Mouse (Mus musculus) B cell, adult 62 days (primary cell): ENCODE measurements around the gene Olfr221. TPM values are rescaled to one million over a fixed set of nuclear protein-coding genes. Genes with fewer than 3 reads are reported as not detected.

ENCODE experiments used
- total RNA-seq: library from RNA; stranded (reverse); gene quantifications from 4 replicates; pipeline ENCODE4 v1.2.4, GENCODE M21; 2023

Olfr221 gene
- total RNA-seq, result not detected in 4 replicates

GRCm38 (mm10) chr14:52042359-52042758 lies at the start of gene Olfr221:
TSS of gene Olfr221 (minus strand) at chr14:52042459.

GRCm38 (mm10) chr14:52020486-52021137 lies 21.6 kb downstream of the Olfr221 start, which contains the start of gene Zfp219:
TSS of gene Zfp219 (minus strand) at chr14:52020733.

GRCm38 (mm10) chr14:52015445-52016100 lies 26.7 kb downstream of the Olfr221 start, which contains the start of gene Tmem253:
TSS of gene Tmem253 (plus strand) at chr14:52015658.

GRCm38 (mm10) chr14:51984247-51985231 lies 57.7 kb downstream of the Olfr221 start, which contains the start of gene Arhgef40:
TSS of gene Arhgef40 (plus strand) at chr14:51984719.

Other genes with a start within 250 kb of the Olfr221 start
- gene AY358078, start 242.4 kb downstream of the Olfr221 start, total RNA-seq, result not detected in 4 replicates
- not detected in 4 replicates for gene Ear6, start 188.8 kb downstream of the Olfr221 start, total RNA-seq
- 55.5 to 70.0 TPM (median 69.1 TPM) in 4 replicates for gene Mettl17, start 157.6 kb downstream of the Olfr221 start, total RNA-seq
- 0.53 to 0.73 TPM (median 0.57 TPM) in 4 replicates for gene Slc39a2, start 149.6 kb downstream of the Olfr221 start, total RNA-seq
- 2.6 TPM in 1 of 4 replicates, not detected in the others for gene Ndrg2, start 128.3 kb downstream of the Olfr221 start, total RNA-seq
- gene Tppp2, start 124.0 kb downstream of the Olfr221 start, total RNA-seq, result not detected in 4 replicates
- gene Rnase13, start 119.7 kb downstream of the Olfr221 start, total RNA-seq, result not detected in 4 replicates
- 0.52 to 1.9 TPM (median 1.2 TPM) in 3 of 4 replicates, not detected in the other for gene Arhgef40, start 57.7 kb downstream of the Olfr221 start, total RNA-seq
- 1.4 TPM in 1 of 4 replicates, not detected in the others for gene Tmem253, start 26.8 kb downstream of the Olfr221 start, total RNA-seq
- 10.3 to 15.8 TPM (median 11.6 TPM) in 4 replicates for gene Zfp219, start 21.7 kb downstream of the Olfr221 start, total RNA-seq
- gene Hnrnpc, start 61.6 kb upstream of the Olfr221 start, total RNA-seq, result 402 to 432 TPM (median 411 TPM) in 4 replicates
- gene Rpgrip1, start 68.2 kb upstream of the Olfr221 start, total RNA-seq, result 26.6 to 47.6 TPM (median 37.0 TPM) in 4 replicates
- gene Supt16, start 155.0 kb upstream of the Olfr221 start, total RNA-seq, result 66.0 to 72.9 TPM (median 70.2 TPM) in 4 replicates
- gene Chd8, start 215.3 kb upstream of the Olfr221 start, total RNA-seq, result 267 to 322 TPM (median 286 TPM) in 4 replicates
- gene Tox4, start 236.7 kb upstream of the Olfr221 start, total RNA-seq, result 115 to 127 TPM (median 121 TPM) in 4 replicates
- gene Rab2b, start 237.1 kb upstream of the Olfr221 start, total RNA-seq, result 16.9 to 24.1 TPM (median 23.4 TPM) in 4 replicates